Comparison of ENCODE assay signal across 8 mouse cellular contexts in the genomic region with DNA sequence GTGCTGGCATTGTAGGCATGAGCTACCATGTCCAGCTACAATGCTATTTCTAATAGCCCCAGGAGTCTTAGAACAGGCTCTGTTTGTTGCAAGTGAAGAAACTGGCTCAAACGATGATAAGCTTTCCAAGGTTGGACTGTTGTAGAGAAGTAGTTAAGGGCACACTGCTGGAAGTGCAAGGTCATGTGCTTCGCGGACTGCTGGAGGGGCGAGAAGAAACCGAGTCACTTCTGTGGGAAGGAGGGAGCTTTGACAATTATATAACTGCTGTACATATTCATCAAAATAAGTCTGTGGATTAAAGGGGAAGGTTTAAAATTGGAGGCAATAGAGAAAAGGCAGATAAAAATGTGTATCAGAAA. TPM values are rescaled to one million over a fixed set of nuclear protein-coding genes. Genes with fewer than 3 reads are reported as not detected.
DNase-seq lines count a peak whose midpoint lies in the region; ATAC-seq lines count a peak whose summit lies in the region.

No protein-coding gene starts in this region.

- intact Hi-C loops in heart, postnatal 36 days (cut with DNase I) = no loop called here

- ATAC-seq in midbrain, embryonic 12.5 days (ENCODE audit: low FRiP score, low read depth) = no peak
- ATAC-seq in midbrain, embryonic 11.5 days (ENCODE audit: low FRiP score) = no peak
- no peak for ATAC-seq in hindbrain, embryonic 11.5 days (ENCODE audit: low FRiP score)
- ATAC-seq in stomach, embryonic 14.5 days (ENCODE audit: insufficient number of reproducible peaks, insufficient read depth, low FRiP score, low read depth) = no peak

- no peak overlapping the region for H3K9ac ChIP-seq in midbrain, embryonic 12.5 days (replicated peaks)
- H3K9ac ChIP-seq in midbrain, embryonic 11.5 days (ENCODE audit: low read length) = no peak overlapping the region
- no peak overlapping the region for H3K9ac ChIP-seq in hindbrain, embryonic 11.5 days (ENCODE audit: low read depth, low read length)
- H3K9ac ChIP-seq in stomach, embryonic 14.5 days (replicated peaks; ENCODE audit: low read depth, low read length) = no peak overlapping the region

- 40% methylated on average over 5 of the region's 5 CpGs for WGBS in heart, embryonic 10.5 days
- WGBS in midbrain, embryonic 12.5 days = 85% methylated on average over 5 of the region's 5 CpGs
- WGBS in midbrain, embryonic 11.5 days = 82% methylated on average over 5 of the region's 5 CpGs
- 82% methylated on average over 5 of the region's 5 CpGs for WGBS in hindbrain, embryonic 11.5 days
- WGBS in stomach, embryonic 14.5 days = 64% methylated on average over 5 of the region's 5 CpGs

- H3K4me3 ChIP-seq in heart, embryonic 10.5 days = peak overlapping the region; percentile 33
- no peak overlapping the region for H3K4me3 ChIP-seq in midbrain, embryonic 12.5 days
- no peak overlapping the region for H3K4me3 ChIP-seq in midbrain, embryonic 11.5 days (ENCODE audit: low read depth, low read length)
- H3K4me3 ChIP-seq in hindbrain, embryonic 11.5 days (ENCODE audit: low read depth, low read length) = no peak overlapping the region
- H3K4me3 ChIP-seq in stomach, embryonic 14.5 days (ENCODE audit: low read depth, low read length) = no peak overlapping the region

- no peaks in the 10 kb centered on the region for H3K27me3 ChIP-seq in heart, embryonic 10.5 days (ENCODE audit: insufficient read depth, poor library complexity, severe bottlenecking)
- no peaks in the 10 kb centered on the region for H3K27me3 ChIP-seq in midbrain, embryonic 12.5 days
- H3K27me3 ChIP-seq in midbrain, embryonic 11.5 days (ENCODE audit: control insufficient read depth, insufficient read depth, low read length) = no peaks in the 10 kb centered on the region
- no peaks in the 10 kb centered on the region for H3K27me3 ChIP-seq in hindbrain, embryonic 11.5 days (ENCODE audit: control insufficient read depth, insufficient read depth, low read length)
- H3K27me3 ChIP-seq in stomach, embryonic 14.5 days (ENCODE audit: control insufficient read depth, insufficient read depth, low read length) = no peaks in the 10 kb centered on the region

- peak overlapping the region; percentile 81 for H3K27ac ChIP-seq in heart, embryonic 10.5 days
- peak overlapping the region; percentile 46 for H3K27ac ChIP-seq in midbrain, embryonic 12.5 days (replicated peaks)
- no peak overlapping the region for H3K27ac ChIP-seq in midbrain, embryonic 11.5 days (ENCODE audit: low read depth, low read length)
- H3K27ac ChIP-seq in hindbrain, embryonic 11.5 days (ENCODE audit: low read depth, low read length) = peak overlapping the region; percentile 30
- peak overlapping the region; percentile 70; the same call in 1 of the 2 replicates for H3K27ac ChIP-seq in stomach, embryonic 14.5 days (ENCODE audit: low read length)

- peaks cover 4% of the 10 kb centered on the region; the same call in 1 of the 2 replicates for H3K36me3 ChIP-seq in heart, embryonic 10.5 days
- no peaks in the 10 kb centered on the region for H3K36me3 ChIP-seq in midbrain, embryonic 12.5 days
- H3K36me3 ChIP-seq in midbrain, embryonic 11.5 days (ENCODE audit: control insufficient read depth, insufficient read depth, low read length) = no peaks in the 10 kb centered on the region
- H3K36me3 ChIP-seq in hindbrain, embryonic 11.5 days (ENCODE audit: control insufficient read depth, insufficient read depth, low read length) = no peaks in the 10 kb centered on the region
- H3K36me3 ChIP-seq in stomach, embryonic 14.5 days (ENCODE audit: control insufficient read depth, insufficient read depth, low read length) = no peaks in the 10 kb centered on the region; the same call in 1 of the 2 replicates

- no peak overlapping the region for H3K4me2 ChIP-seq in midbrain, embryonic 12.5 days (replicated peaks)
- no peak overlapping the region for H3K4me2 ChIP-seq in midbrain, embryonic 11.5 days
- no peak overlapping the region for H3K4me2 ChIP-seq in hindbrain, embryonic 11.5 days (replicated peaks; ENCODE audit: low read depth, low read length)
- no peak overlapping the region; the same call in 1 of the 2 replicates for H3K4me2 ChIP-seq in stomach, embryonic 14.5 days (replicated peaks; ENCODE audit: low read depth, low read length)

- H3K4me1 ChIP-seq in heart, embryonic 10.5 days = peaks cover 33% of the 10 kb centered on the region
- H3K4me1 ChIP-seq in midbrain, embryonic 12.5 days = peaks cover 8% of the 10 kb centered on the region; the same call in 1 of the 2 replicates
- peaks cover 5% of the 10 kb centered on the region for H3K4me1 ChIP-seq in midbrain, embryonic 11.5 days (ENCODE audit: control insufficient read depth, insufficient read depth, low read length)
- H3K4me1 ChIP-seq in hindbrain, embryonic 11.5 days (replicated peaks; ENCODE audit: control insufficient read depth, insufficient read depth, low read length) = no peaks in the 10 kb centered on the region
- H3K4me1 ChIP-seq in stomach, embryonic 14.5 days (ENCODE audit: control insufficient read depth, insufficient read depth, low read length) = peaks cover 9% of the 10 kb centered on the region; the same call in 1 of the 2 replicates

- no peak for DNase-seq in heart, embryonic 10.5 days (ENCODE audit: low spot score)
- no peak for DNase-seq in heart, postnatal 36 days
- DNase-seq in midbrain, embryonic 11.5 days (ENCODE audit: low spot score, missing footprints) = no peak
- DNase-seq in hindbrain, embryonic 11.5 days (ENCODE audit: low spot score) = no peak
- DNase-seq in testis, postnatal 10 days (ENCODE audit: low spot score) = no peak
- no peak for DNase-seq in gastrocnemius, adult 18-20 months (ENCODE audit: low spot score)

- H3K9me3 ChIP-seq in heart, embryonic 10.5 days = no peaks in the 10 kb centered on the region
- no peaks in the 10 kb centered on the region for H3K9me3 ChIP-seq in midbrain, embryonic 12.5 days
- no peaks in the 10 kb centered on the region for H3K9me3 ChIP-seq in midbrain, embryonic 11.5 days (ENCODE audit: control insufficient read depth, low read length)
- H3K9me3 ChIP-seq in hindbrain, embryonic 11.5 days (ENCODE audit: control insufficient read depth, low read length) = no peaks in the 10 kb centered on the region
- H3K9me3 ChIP-seq in stomach, embryonic 14.5 days (ENCODE audit: control insufficient read depth, low read depth, low read length) = no peaks in the 10 kb centered on the region

RNA-seq across cellular contexts. Expression of gene Add1, which starts 8.8 kb away (rescaled TPM):
- 177 and 187 TPM in 2 replicates for polyA plus RNA-seq in heart, embryonic 10.5 days (2016; fragmentation: Nextera tagmentation; extraction: Ambion mirVana)
- 100 to 1,000 TPM; 128 to 131 TPM for total RNA-seq in heart, postnatal 36 days (2021)
- 206 and 208 TPM in 2 replicates for polyA plus RNA-seq in midbrain, embryonic 12.5 days (2016; fragmentation: Nextera tagmentation; extraction: Ambion mirVana)
- polyA plus RNA-seq in midbrain, embryonic 11.5 days (2014; fragmentation: Nextera tagmentation; extraction: Ambion mirVana) = 150 and 160 TPM in 2 replicates
- polyA plus RNA-seq in hindbrain, embryonic 11.5 days (2014; fragmentation: Nextera tagmentation; extraction: Ambion mirVana) = 161 and 167 TPM in 2 replicates
- polyA plus RNA-seq in stomach, embryonic 14.5 days (2014; fragmentation: Nextera tagmentation; extraction: Ambion mirVana) = 193 and 196 TPM in 2 replicates
- 10 to 100 TPM; 71.6 to 73.0 TPM for total RNA-seq in gastrocnemius, adult 18-20 months (2021)

RNA-seq across cellular contexts. Expression of gene Mfsd10, which starts 54.7 kb away (rescaled TPM):
- polyA plus RNA-seq in heart, embryonic 10.5 days (2016; fragmentation: Nextera tagmentation; extraction: Ambion mirVana) = 84.7 and 105 TPM in 2 replicates
- 1 to 10 TPM; 7.5 to 9.7 TPM for total RNA-seq in heart, postnatal 36 days (2021)
- 73.7 and 89.0 TPM in 2 replicates for polyA plus RNA-seq in midbrain, embryonic 12.5 days (2016; fragmentation: Nextera tagmentation; extraction: Ambion mirVana)
- polyA plus RNA-seq in midbrain, embryonic 11.5 days (2014; fragmentation: Nextera tagmentation; extraction: Ambion mirVana) = 61.6 and 65.4 TPM in 2 replicates
- polyA plus RNA-seq in hindbrain, embryonic 11.5 days (2014; fragmentation: Nextera tagmentation; extraction: Ambion mirVana) = 70.5 and 75.5 TPM in 2 replicates
- polyA plus RNA-seq in stomach, embryonic 14.5 days (2014; fragmentation: Nextera tagmentation; extraction: Ambion mirVana) = 140 and 141 TPM in 2 replicates
- 1 to 10 TPM; 3.2 to 3.7 TPM for total RNA-seq in gastrocnemius, adult 18-20 months (2021)

RNA-seq across cellular contexts. Expression of gene Sh3bp2, which starts 56.7 kb away (rescaled TPM):
- polyA plus RNA-seq in heart, embryonic 10.5 days (2016; fragmentation: Nextera tagmentation; extraction: Ambion mirVana) = 3.6 and 6.0 TPM in 2 replicates
- 1 to 10 TPM; 3.8 to 5.5 TPM for total RNA-seq in heart, postnatal 36 days (2021)
- 13.5 and 15.8 TPM in 2 replicates for polyA plus RNA-seq in midbrain, embryonic 12.5 days (2016; fragmentation: Nextera tagmentation; extraction: Ambion mirVana)
- 7.0 and 12.4 TPM in 2 replicates for polyA plus RNA-seq in midbrain, embryonic 11.5 days (2014; fragmentation: Nextera tagmentation; extraction: Ambion mirVana)
- polyA plus RNA-seq in hindbrain, embryonic 11.5 days (2014; fragmentation: Nextera tagmentation; extraction: Ambion mirVana) = 10.8 and 12.6 TPM in 2 replicates
- 8.5 and 9.4 TPM in 2 replicates for polyA plus RNA-seq in stomach, embryonic 14.5 days (2014; fragmentation: Nextera tagmentation; extraction: Ambion mirVana)
- 1 to 10 TPM in 1 of 2 experiments, under 1 TPM in 1; 0.59 to 1.4 TPM for total RNA-seq in gastrocnemius, adult 18-20 months (2021)
